Mouse (Mus musculus) heart, embryonic 15.5 days (tissue): Measurements from ENCODE around the gene Kcnma1. TPM values are rescaled to one million over a fixed set of nuclear protein-coding genes. Genes with fewer than 3 reads are reported as not detected.

Source experiments
- ATAC-seq: fragments of 200-750 bp; cut with Nextera tagmentation; replicated peaks from 2 replicates; pipeline ENCODE4 v1.8.0; 2017; ENCODE audit warnings: low read depth, moderate TSS enrichment; ENCODE audit not compliant: insufficient number of reproducible peaks, insufficient read depth, low FRiP score
- H3K27ac ChIP-seq: fragments of 300-500 bp; sonication (generic); 2 replicates; pipeline ENCODE4 v1.5.1; 2015; ENCODE audit warnings: mild to moderate bottlenecking, inconsistent platforms
- H3K27me3 ChIP-seq: fragments of 300-500 bp; sonication (generic); 2 replicates; pipeline ENCODE4 v1.6.1; 2015; ENCODE audit warnings: inconsistent platforms
- H3K36me3 ChIP-seq: fragments of 300-500 bp; sonication (generic); 2 replicates; pipeline ENCODE4 v1.6.1; 2015; ENCODE audit warnings: mild to moderate bottlenecking, inconsistent platforms
- H3K4me1 ChIP-seq: fragments of 300-500 bp; sonication (generic); replicated peaks from 2 replicates; pipeline ENCODE4 v1.6.1; 2015; ENCODE audit warnings: inconsistent platforms
- H3K4me2 ChIP-seq: fragments of 300-500 bp; sonication (generic); 2 replicates; pipeline ENCODE4 v1.6.1; 2015; ENCODE audit warnings: inconsistent platforms, mild to moderate bottlenecking, moderate library complexity
- H3K4me3 ChIP-seq: fragments of 300-500 bp; sonication (generic); 2 replicates; pipeline ENCODE4 v1.5.1; 2015; ENCODE audit warnings: mild to moderate bottlenecking, inconsistent platforms
- H3K9ac ChIP-seq: fragments of 300-500 bp; sonication (generic); 2 replicates; pipeline ENCODE4 v1.6.1; 2015; ENCODE audit warnings: mild to moderate bottlenecking, inconsistent platforms
- H3K9me3 ChIP-seq: fragments of 300-500 bp; sonication (generic); replicated peaks from 2 replicates; pipeline ENCODE4 v1.6.1; 2016; ENCODE audit warnings: inconsistent platforms
- WGBS: fragments of 180-500 bp; shearing (Covaris S2); methylation state at CpG from one replicate; pipeline ENCODE4 v1.1.7; 2015; ENCODE audit warnings: mixed read lengths; 5-methylcytosine and 5-hydroxymethylcytosine counted together
- polyA plus RNA-seq: library from polyadenylated mRNA; unstranded; fragments of >200 nt; fragmentation: Nextera tagmentation; extraction: Ambion mirVana; gene quantifications from 2 replicates; pipeline ENCODE4 v1.2.1, GENCODE M21; 2015

Kcnma1 gene
- polyA plus RNA-seq, 1 experiment from 2014 or later = 0.23 TPM

DNA sequence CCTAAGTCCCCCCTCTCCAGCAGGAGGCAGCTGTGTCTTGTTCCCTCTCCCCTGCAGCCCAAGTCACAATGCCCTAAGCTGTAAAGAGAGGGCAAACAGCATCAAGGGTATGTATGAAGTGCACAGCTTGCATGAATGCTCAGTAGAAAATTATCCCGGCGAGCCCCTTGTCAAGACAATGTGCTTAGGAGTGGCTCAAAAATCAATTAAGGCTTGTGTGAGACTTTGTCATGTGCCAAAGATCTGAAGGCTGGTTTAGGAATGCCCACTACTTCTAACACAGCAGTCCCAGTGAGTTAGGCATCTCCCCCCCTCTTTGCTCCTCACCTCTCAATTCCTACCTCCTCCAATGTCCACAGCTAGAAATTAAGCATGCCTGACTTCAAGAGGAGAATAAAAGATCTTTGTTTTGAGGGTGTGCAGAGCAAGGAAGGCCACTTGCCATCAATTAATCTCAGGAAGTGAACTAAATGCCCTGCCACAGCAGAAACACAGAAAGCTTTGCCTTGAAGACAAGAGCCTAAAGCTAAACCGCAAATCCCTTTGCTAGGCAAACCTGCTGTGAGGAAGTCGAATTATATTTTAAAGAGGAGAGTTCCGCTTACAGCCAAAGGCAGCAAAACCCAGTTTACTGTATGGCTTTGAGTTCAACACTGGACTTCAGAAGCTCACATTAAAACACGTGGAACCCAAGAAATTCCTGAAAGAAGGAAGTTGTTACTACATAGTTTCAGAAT is 635.8 kb downstream of the Kcnma1 start:
- 55% methylated on average over 6 of the region's 6 CpGs for WGBS
- H3K27ac ChIP-seq = no peak overlapping the region
- ATAC-seq = no peak

DNA sequence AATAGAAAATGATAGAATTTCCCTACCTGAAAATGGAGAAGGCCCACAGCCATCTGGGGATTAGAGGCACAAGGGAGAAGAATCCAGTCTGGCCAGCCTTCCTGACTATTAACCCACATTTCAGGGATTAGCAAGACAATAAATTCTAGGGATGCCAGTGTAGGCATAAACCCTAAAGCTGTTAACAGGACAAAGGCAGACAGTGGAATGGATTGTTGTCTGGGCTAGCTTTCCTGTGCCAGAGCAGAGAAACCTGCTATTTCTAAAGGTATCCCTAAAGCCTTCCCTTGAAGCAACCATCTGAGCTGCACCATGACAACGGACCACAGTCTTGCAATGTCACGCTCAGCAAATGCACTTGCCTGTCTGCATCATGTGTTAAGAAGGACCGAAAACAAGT is 642.3 kb downstream of the Kcnma1 start:
- H3K27me3 ChIP-seq = no peaks in the 10 kb centered on the region
- H3K4me1 ChIP-seq = no peaks in the 10 kb centered on the region
- no peak for ATAC-seq
- H3K4me3 ChIP-seq = no peak overlapping the region
- H3K4me2 ChIP-seq = no peak overlapping the region
- H3K9me3 ChIP-seq = no peaks in the 10 kb centered on the region
- no peaks in the 10 kb centered on the region for H3K36me3 ChIP-seq
- no peak overlapping the region for H3K9ac ChIP-seq
- 76% methylated on average over 3 of the region's 3 CpGs for WGBS
- H3K27ac ChIP-seq = no peak overlapping the region

More for the DNA sequence above, 635.8 kb downstream of the Kcnma1 start:
- Histone ChIP-seq H3K36me3 (no peaks in the 10 kb centered on the region), H3K9me3 (no peaks in the 10 kb centered on the region), H3K4me2 (no peak overlapping the region), H3K4me1 (no peaks in the 10 kb centered on the region; the same call in 1 of the 2 replicates), H3K9ac (no peak overlapping the region), H3K4me3 (no peak overlapping the region), H3K27me3 (no peaks in the 10 kb centered on the region)

DNA sequence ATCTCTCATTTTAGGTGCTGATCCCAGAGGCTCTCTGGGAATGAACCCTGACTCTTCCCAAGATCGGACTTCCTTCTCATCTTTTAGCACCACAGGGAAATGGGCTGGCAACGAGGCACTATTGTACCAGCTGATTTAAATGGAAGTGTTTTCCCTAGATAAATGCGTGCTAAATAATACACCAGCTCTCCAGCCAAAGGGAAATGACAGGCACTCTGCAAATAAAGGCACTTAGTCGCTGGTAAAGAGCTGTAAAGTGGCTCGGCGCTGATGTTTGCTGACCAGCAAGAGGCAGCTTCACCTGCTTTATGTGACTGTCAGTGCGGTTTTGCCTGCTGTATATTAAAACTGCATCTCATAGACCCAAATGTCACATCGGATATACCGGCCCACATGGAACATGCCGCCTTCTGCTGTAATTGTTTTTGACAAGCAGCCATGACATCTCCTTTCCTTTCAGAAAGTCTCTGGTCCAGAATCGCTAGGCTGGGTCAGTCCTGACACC is 653.7 kb downstream of the Kcnma1 start:
- Histone ChIP-seq H3K4me2 (no peak overlapping the region), H3K9ac (no peak overlapping the region), H3K9me3 (no peaks in the 10 kb centered on the region), H3K4me1 (no peaks in the 10 kb centered on the region), H3K27me3 (no peaks in the 10 kb centered on the region), H3K27ac (no peak overlapping the region), H3K4me3 (no peak overlapping the region), H3K36me3 (no peaks in the 10 kb centered on the region)
- no peak for ATAC-seq
- 61% methylated on average over 11 of the region's 11 CpGs for WGBS

DNA sequence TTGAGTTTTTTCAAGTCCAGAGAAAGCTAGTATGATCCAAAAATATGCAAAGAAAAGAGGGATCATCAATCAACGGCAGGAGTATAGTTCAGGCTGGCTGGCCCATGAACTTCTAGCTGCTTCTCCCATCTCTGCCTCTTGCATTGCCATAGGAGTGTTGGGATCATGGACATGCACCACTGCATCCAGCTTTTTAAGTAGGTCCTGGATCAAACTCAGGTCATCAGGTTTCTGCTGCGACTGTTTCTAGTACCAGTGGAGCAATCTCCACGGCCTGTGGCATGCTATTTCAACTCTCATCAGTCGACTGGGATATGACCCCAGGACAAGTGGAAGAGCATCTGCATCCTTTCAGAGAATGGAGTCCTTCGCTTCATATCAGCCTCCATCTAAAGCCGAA is 655.5 kb downstream of the Kcnma1 start:
- no peak overlapping the region for H3K4me2 ChIP-seq
- H3K27ac ChIP-seq = no peak overlapping the region
- 83% methylated on average over 6 of the region's 6 CpGs for WGBS
- H3K9me3 ChIP-seq = no peaks in the 10 kb centered on the region
- no peak overlapping the region for H3K4me3 ChIP-seq
- no peaks in the 10 kb centered on the region for H3K36me3 ChIP-seq
- no peak for ATAC-seq
- H3K27me3 ChIP-seq = no peaks in the 10 kb centered on the region
- no peaks in the 10 kb centered on the region for H3K4me1 ChIP-seq
- no peak overlapping the region for H3K9ac ChIP-seq

DNA sequence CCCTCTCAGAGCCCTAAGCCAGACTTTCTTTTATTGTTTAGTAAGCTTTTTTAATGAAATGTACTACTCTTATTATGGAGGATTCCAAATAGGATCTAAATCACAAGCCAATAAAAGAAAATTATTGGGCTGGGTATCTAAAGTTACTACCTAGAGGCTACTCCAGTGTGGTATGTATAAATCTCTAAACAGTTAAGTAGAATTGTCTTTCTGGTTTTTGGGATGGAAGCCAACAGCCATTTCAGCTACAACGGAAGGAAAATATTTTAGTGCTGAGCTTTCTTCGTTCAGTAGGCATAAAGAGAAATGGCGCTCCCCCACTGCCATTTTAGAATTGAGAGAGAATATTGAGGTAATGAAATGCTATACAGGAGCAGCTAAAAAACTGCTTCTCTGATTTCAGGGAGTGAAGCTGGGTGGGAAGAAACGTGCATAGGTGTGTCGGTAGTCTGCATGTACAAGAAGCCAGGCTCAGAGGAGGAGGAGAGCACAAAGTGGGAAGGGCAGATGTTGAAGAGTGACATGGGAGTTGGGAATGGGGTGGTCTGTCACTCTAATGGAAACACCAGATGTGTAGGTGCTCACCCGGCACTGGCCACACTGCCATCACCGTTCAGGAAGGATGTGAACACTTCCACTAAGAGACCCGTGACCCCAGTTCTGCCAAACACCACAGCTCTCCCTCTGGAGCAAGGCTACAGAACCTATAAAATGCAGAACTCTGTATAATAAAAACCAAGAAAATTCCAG is 656.6 kb downstream of the Kcnma1 start:
- Histone ChIP-seq H3K9ac (no peak overlapping the region), H3K36me3 (no peaks in the 10 kb centered on the region), H3K4me1 (no peaks in the 10 kb centered on the region), H3K4me3 (no peak overlapping the region), H3K4me2 (no peak overlapping the region), H3K27me3 (no peaks in the 10 kb centered on the region), H3K27ac (no peak overlapping the region), H3K9me3 (no peaks in the 10 kb centered on the region)
- no peak for ATAC-seq
- 77% methylated on average over 8 of the region's 8 CpGs for WGBS

DNA sequence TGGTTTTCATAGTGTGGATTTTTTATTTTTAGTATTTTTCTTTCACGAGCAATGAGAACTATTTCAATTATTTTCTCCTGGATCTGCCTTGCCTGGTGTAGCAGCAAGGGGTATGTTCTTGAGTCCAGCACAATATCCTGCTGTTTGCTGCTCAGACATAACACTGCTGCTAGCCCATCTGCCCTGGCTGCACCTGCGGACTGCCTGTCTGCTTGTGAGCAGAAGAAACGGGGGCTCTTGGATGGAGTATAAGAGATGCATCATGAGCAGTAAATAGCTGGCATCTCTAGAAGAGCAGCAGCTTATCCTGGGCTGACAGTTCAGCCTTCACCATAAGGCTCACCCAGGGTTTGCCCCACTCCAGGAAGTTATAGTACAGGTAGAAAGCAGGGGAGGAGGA is 687.5 kb downstream of the Kcnma1 start:
- WGBS = 67% methylated on average over 3 of the region's 3 CpGs
- Histone ChIP-seq H3K4me3 (no peak overlapping the region), H3K36me3 (no peaks in the 10 kb centered on the region), H3K27ac (no peak overlapping the region), H3K27me3 (no peaks in the 10 kb centered on the region), H3K4me1 (no peaks in the 10 kb centered on the region), H3K9me3 (no peaks in the 10 kb centered on the region), H3K9ac (no peak overlapping the region), H3K4me2 (no peak overlapping the region)
- no peak for ATAC-seq

DNA sequence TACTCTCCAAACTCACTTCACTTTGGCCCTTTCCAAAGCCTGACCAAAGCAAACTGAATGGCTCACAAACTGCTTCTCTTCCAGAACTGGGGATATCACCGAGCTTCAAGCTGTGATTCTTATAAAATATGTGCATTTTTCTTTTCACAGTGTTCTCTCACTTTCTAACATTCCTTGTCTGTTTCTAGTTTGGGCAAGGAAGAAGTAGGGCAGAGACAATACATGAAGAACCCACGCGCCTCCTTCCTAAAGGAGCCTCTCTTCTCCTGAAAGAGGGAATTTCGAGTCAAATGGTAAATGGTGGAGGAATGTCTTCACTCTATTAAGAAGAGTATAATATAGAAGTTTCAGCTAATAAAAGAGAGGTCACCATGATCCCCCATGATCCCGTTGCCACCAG is 709.0 kb downstream of the Kcnma1 start:
- no peak for ATAC-seq
- H3K27ac ChIP-seq = no peak overlapping the region
- no peak overlapping the region for H3K4me3 ChIP-seq
- H3K9me3 ChIP-seq = no peaks in the 10 kb centered on the region
- H3K9ac ChIP-seq = no peak overlapping the region
- H3K4me2 ChIP-seq = no peak overlapping the region
- 80% methylated on average over 5 of the region's 5 CpGs for WGBS
- no peaks in the 10 kb centered on the region for H3K27me3 ChIP-seq
- no peaks in the 10 kb centered on the region for H3K36me3 ChIP-seq
- H3K4me1 ChIP-seq = no peaks in the 10 kb centered on the region; the same call in 1 of the 2 replicates

DNA sequence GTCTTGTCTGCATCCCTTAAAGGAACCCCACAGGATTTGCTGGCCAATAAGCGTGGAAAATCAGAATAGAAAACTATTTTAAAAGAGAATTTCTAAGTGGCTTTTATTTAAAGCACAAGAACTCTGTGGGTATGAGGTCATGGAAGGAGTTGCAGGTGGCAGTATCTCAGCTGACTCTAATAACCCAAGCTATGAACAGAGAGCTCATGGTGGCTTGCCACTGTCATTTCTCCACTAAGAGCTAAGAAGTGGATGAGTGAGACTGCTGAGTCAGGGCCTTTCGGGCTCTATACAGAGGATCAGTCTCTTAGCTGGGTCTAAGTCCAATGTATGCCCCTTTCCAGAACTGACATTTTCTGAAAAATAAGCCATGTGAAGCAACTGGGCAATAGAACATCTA is 713.8 kb downstream of the Kcnma1 start:
- Histone ChIP-seq H3K27ac (no peak overlapping the region), H3K4me3 (no peak overlapping the region), H3K27me3 (no peaks in the 10 kb centered on the region), H3K4me1 (no peaks in the 10 kb centered on the region; the same call in 1 of the 2 replicates), H3K9ac (no peak overlapping the region), H3K4me2 (no peak overlapping the region), H3K9me3 (no peaks in the 10 kb centered on the region), H3K36me3 (no peaks in the 10 kb centered on the region)
- WGBS = 78% methylated on average over 2 of the region's 2 CpGs
- no peak for ATAC-seq

DNA sequence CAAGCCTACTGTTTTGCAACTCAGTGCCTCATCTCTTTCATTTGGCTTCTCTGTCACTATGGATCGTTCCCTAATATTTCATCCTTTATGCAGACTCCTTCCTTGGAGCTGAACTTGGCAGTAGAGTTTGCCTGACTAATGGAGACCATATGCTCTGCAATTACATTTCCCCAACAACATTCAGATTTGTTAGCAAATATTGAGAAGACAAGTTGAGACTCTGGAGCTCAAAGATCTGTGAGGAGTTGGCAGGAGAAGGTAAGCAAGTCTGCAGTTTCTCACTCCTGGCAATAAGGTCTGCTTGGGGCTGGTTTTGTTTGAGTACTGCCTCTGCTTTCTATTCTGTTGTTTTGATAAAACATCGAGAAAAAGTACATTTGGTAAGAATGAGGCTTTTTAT is 723.7 kb downstream of the Kcnma1 start:
- Histone ChIP-seq H3K4me3 (no peak overlapping the region), H3K36me3 (no peaks in the 10 kb centered on the region), H3K4me2 (no peak overlapping the region), H3K4me1 (no peaks in the 10 kb centered on the region), H3K9me3 (no peaks in the 10 kb centered on the region), H3K27ac (no peak overlapping the region), H3K9ac (no peak overlapping the region), H3K27me3 (no peaks in the 10 kb centered on the region)
- ATAC-seq = no peak
- WGBS = 66% methylated on average over 2 of the region's 2 CpGs

DNA sequence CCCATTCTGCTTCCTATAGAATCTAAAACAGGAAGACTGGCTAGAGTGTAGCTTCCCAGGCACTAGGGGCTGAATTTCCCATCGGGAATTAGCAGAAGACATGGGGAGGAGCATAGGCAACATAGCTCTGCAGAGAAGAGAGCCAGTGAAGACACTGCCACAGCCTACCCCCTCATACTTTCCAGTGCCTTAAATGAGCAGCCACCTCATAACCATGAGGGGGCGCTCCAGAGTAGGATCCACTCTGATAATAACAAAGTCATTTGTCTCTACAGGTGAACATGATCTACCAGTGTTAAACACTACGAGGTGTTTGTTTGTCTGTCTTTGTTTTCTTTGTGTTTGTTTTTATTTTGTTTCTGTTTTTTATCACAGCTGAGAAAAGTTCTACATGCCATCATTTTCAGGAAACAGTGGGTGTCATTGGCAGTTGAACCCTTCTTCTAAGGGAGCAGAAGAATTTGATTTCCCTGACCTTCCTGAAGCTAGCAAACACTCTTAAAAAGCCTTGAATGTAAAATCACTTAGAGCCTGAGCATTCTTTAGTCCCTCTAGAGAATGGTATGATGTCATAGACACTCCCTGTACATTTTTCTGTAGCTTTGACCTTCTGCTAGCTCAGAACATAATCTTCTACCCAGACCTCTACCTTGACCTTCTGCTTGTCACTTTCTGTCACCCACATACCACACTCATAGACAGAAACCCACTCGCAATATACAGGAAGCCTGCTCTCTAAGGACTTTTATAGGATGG is 747.6 kb downstream of the Kcnma1 start:
- H3K4me3 ChIP-seq = no peak overlapping the region
- 44% methylated on average over 4 of the region's 4 CpGs for WGBS
- ATAC-seq = no peak

DNA sequence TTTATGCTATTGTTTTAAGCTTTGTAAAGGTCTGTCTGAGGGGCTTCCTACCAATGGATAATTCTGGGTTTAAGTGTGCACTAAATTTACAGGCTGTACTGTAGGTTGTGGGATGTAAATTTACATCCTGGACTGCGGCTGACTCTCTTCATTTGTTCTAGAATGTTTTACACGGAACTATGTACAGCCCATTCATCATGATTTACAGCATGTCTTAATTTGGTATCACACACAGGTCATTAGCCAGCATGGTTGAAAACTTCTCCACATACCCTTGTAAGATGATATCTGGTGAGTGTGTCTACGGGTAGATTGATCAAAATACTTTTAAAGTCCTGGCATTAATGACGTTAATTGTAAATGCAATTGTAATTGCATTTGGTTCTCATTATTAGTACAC is 761.1 kb downstream of the Kcnma1 start:
- H3K4me2 ChIP-seq = no peak overlapping the region
- H3K4me3 ChIP-seq = no peak overlapping the region
- no peak overlapping the region for H3K27ac ChIP-seq
- H3K27me3 ChIP-seq = no peaks in the 10 kb centered on the region
- WGBS = 75% methylated on average over 4 of the region's 4 CpGs
- no peaks in the 10 kb centered on the region for H3K4me1 ChIP-seq
- no peak for ATAC-seq
- no peaks in the 10 kb centered on the region for H3K36me3 ChIP-seq
- no peak overlapping the region for H3K9ac ChIP-seq
- H3K9me3 ChIP-seq = no peaks in the 10 kb centered on the region

More for the DNA sequence above, 747.6 kb downstream of the Kcnma1 start:
- Histone ChIP-seq H3K4me2 (no peak overlapping the region), H3K9ac (no peak overlapping the region), H3K27me3 (no peaks in the 10 kb centered on the region), H3K36me3 (no peaks in the 10 kb centered on the region), H3K4me1 (0 out of 2 replicates have a peak, but pooled peaks cover 2% of the 10 kb centered on the region), H3K9me3 (no peaks in the 10 kb centered on the region), H3K27ac (no peak overlapping the region)
